Mouse (Mus musculus): ENCODE measurements around the gene Timm22. TPM values are rescaled to one million over a fixed set of nuclear protein-coding genes. Genes with fewer than 3 reads are reported as not detected.

Timm22 gene
- polyA plus RNA-seq, 2 experiments from 2014 or later, result 52.1 to 72.8 TPM

DNA sequence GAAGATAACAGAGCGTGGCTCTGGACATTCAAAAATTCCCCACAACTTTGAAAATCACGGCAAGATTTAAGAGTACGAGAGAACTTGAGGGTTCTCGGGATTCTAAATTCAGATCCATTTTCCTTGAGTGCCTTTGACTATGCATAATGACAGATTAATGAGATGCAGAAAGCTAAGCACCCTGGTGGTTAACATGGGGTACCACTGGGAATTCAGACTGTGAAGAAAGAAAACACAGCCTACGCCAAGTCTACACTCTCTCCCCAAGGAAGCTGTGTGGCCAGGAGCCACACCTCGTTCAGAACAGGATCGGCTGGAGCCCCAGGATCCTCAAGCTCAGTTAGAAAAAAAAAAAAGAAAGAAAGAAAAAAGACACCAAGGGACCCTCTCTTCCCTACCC, 14.2 kb upstream of the Timm22 start:
- ATAC-seq, result no peak

DNA sequence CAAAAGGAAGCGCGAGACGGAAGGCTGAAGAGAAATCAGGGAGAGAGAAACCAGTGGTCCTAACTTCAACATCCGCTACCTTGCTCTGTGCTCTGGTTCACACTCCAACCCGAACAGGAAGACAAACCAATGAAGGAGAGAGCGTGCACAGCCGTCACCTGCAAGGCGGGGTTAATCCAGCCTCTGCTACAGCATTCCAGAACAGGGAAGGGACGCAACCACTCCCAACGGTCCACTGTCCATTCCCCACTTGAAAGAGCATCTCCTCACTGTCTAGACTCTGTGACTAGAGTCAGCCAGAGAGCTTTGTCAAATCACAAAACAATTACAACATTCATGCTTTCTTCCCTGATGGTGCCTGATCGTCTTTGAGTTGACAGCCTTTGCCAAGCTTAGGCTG, 13.8 kb upstream of the Timm22 start:
- ATAC-seq, result no peak

GRCm38 (mm10) chr11:76397650-76398311, 9.0 kb upstream of the Timm22 start:
- ATAC-seq, result no peak

GRCm38 (mm10) chr11:76398312-76398797, 8.4 kb upstream of the Timm22 start:
- ATAC-seq, result peak; percentile 36

DNA sequence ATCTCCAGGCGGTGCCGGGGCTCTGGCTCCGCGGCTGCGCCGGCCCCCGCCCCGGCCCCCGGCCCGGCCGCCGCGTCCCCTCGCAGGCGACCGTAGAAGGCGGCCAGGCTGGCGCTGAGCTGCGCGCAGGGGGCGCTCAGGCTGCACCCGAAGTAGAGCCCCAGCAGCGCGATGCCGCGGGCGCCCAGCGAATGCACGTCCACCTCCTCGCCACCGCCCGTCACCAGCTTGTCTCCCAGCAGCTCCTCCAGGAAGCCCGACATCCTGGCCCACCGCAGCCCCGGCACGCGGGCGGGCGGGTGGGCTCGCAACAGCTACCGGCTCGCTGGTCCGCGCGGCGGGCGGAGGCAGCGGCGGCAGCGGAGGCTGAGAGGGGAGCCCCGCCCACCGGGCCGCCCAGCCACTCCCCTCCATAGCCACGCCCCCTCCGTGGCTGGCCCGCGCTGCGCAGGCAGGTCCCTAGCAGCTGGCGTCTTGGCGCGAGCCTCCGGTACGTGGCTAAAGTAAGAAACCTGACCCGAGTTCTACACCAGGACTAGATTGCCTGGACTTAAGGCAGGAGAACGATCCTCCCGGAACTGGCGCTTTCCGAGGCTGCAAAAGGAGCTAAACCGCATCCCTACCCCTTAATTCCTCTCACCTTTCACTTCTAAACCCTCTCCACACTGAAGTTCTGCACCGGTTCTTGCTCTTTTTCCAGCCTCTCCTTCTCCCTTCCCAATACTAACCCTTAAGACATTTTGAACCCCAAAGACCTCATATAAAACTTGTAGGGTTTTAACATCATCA, 7.8 kb upstream of the Timm22 start, which contains the start of gene Nxn:
Nxn (minus strand) TSS at position 343 of the 789 bp plus-strand sequence.
- peak; percentile 88 for ATAC-seq

- ATAC-seq, result peak; percentile 31
Observed at GRCm38 (mm10) chr11:76399587-76400330, 7.0 kb upstream of the Timm22 start.

DNA sequence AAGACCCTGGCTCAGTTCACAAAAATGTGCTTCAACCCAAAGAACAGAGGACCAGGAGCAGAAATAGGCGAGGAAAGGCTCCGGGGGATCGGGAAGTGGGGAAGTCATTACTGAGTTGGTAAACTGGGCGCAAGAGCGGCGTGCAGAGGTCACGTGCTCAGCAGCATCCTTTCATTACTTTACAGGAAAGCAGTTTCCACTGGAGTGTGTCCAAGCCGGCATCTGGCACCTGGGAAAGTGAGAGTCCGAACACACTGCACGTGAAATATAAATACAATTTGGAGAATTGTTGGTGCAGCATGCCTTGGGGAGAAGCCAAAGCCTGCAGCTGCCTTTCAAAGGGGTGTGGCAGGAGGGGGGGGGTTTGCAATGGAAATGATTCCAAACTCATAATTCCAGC, 5.4 kb upstream of the Timm22 start:
- ATAC-seq, result no peak

- ATAC-seq, result no peak
Observed at GRCm38 (mm10) chr11:76405113-76405512, 1.6 kb upstream of the Timm22 start.

DNA sequence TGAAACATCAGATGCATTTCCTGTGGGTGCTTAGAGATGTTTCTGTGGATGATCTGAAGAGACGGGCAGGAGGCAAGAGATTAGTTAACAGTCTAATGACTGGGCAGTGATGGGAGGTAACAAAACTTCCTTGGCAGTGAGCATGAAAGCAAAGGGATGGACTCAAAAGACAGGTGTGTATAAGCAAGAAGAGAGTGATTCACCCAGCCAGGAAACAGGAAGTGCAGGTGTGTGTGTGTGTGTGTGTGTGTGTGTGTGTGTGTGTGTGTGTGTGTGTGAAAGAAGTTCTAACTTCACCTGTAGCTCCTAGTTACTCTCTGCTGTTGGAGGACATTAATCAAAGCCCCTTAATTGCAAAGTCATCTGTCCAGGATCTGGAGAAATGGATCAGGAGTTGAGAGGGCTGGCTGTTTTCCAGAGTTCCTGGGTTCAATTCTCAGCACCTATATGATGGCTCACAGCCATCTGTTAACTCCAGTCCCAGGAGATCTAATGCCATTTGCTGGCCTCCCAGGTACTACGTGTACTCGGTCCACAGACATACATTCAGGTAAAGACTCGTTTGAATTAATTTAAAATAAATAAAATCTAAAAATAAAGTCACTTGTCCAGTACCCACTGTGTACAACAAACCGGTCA, 1.0 kb upstream of the Timm22 start:
- no peak for ATAC-seq

- ATAC-seq, result no peak
Observed at GRCm38 (mm10) chr11:76410826-76411225, 4.1 kb downstream of the Timm22 start.

GRCm38 (mm10) chr11:76413202-76413601, 6.5 kb downstream of the Timm22 start:
- no peak for ATAC-seq

DNA sequence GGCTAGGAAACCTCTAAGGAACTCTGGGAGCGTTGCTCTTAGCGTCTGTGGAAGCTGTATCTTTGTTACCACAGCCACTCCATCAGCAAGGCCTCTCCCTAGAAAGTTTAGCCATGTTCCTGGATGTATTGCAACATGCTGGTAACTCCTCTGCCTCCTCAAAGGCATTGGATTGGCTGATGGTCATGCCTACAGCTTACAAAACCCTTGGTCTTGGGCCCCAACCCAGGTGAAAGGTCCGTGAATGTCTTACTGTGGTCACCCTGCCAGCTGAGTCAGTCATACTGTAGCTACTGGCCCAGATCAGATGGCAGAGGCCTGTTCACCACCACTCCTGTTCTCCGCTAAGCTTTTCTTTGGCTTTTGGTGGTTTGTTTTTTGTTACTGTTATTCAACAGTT, 8.2 kb downstream of the Timm22 start:
- ATAC-seq, result no peak

GRCm38 (mm10) chr11:76415985-76416384, 9.2 kb downstream of the Timm22 start:
- no peak for ATAC-seq

GRCm38 (mm10) chr11:76418423-76418822, 11.7 kb downstream of the Timm22 start:
- no peak for ATAC-seq

- ATAC-seq, result no peak
Observed at GRCm38 (mm10) chr11:76419179-76419578, 12.4 kb downstream of the Timm22 start.

DNA sequence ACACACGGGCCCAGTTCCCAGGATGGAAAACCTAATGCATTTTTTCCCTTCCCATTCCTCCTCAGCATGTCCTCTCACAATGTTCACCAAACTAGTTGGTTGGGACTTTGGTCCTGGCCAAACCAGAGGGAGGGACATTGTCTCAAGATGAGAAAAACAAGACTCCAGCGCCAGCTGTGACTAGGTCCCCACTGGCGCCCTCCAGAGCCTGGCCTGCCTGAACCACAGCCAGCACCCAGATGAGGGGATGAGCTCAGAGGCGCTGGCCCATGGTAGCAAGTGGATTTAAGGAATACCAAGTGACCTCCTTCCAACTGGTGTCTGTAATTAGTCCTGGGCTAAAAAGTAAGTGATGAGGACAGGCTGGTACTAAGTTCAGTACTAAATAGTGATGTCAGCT, 14.1 kb downstream of the Timm22 start:
- ATAC-seq, result no peak

DNA sequence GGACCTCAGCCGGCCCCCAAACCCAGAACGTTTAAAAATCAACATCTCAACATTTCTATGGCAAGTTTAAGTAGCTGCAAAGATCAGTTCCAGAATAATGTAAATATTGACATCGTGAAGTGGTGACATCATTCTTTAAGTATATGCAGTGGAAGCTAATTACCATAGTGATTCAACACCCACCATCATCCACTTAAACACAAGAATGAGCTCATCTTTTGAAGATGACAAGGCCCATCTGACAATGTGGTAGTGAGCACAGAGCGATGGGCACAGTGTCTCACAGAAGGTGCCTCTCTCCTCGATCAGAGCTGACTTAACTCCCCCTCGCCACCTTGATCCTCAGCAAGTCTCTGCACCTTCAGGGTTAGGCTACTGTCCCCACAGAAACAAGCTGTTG, 19.0 kb downstream of the Timm22 start:
- no peak for ATAC-seq

DNA sequence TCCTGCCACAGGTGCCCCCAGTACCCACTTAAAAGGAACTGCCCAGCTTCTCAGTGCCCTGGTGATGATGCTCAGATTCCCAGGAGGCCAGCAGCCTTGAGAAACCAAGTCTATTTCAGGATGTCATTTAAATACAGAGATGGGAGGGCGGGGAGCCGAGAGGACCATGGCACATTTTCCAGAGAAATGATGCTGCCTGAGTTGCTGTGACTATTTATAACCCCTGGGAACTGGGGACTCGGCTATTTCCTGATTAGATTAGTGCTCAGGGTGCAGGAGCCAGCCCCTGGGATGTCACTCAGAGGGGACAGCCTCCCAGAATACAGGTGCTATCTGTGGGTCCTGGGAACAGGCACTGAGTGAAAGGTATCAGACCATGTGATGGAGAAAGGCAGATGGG, 21.0 kb downstream of the Timm22 start:
- ATAC-seq, result no peak

DNA sequence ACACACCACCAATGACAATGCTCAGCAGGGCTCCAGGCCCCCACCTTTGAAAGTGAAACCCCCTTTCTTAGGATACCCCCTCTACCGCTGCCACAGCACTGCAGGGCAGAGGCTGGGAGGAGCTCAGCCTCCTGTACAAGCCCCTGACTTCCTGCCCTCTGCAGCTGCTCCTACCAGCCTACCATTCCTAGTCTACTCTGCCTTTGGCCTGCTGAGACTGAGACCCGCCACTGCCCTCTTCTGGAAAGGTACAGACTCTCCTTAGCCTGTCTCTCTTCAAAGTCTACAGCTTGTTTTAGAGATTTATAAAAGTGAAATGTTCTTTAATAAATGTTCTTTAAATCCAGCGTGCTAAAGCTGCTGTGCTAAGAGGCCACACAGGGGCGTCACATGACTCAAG, 22.3 kb downstream of the Timm22 start:
- no peak for ATAC-seq

GRCm38 (mm10) chr11:76429556-76429955, 22.8 kb downstream of the Timm22 start:
- no peak for ATAC-seq

GRCm38 (mm10) chr11:76429966-76430631, 23.3 kb downstream of the Timm22 start:
- ATAC-seq, result no peak

- no peak for ATAC-seq
Observed at GRCm38 (mm10) chr11:76436009-76436408, 29.3 kb downstream of the Timm22 start.
